12 mouse cellular contexts compared by ENCODE assay signal in the genomic region with DNA sequence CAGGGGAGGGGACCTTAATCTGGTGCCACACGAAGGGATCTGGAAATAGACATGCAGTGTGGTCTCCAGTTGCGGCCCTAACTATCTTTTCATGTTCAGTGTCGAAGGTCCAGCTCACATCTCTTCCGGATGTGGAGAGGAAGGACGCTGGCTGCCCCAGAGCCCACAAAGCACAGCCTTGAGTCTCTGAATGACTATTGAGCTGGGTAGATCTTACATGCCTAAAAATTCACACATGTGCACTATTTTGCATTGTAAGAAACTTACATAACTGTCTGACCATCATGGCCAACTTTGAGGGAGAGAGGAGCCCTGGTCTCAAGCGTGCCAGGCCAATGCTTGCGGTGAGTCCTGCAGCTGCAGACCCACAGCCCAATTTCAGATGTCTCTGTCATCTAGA.
DNase-seq lines count a peak whose midpoint lies in the region; ATAC-seq and TF ChIP-seq lines count a peak whose summit lies in the region.
"Had no signal": no experiment of that assay in that cellular context is flagged by ENCODE, and none has a peak within 500 bp of the region (broad histone marks: within the 10 kb centered on the region; RNA-seq: fewer than 3 reads in every experiment).

No protein-coding gene starts in this region.

- DNase-seq in left cerebral cortex, adult 2 months (ENCODE audit: extremely low spot score in 1 of 2, low spot score in 2 of 2), result no peak
- DNase-seq in left cerebral cortex, adult 9 months (ENCODE audit: low spot score in 2 of 2), result no peak
- DNase-seq in CH12.LX (ENCODE audit: extremely low read depth), result peak; percentile 49
- no peak for DNase-seq in testis, postnatal 10 days (ENCODE audit: low spot score)
- no peak for DNase-seq in midbrain, embryonic 11.5 days (ENCODE audit: low spot score, missing footprints)
- DNase-seq: adrenal gland, postnatal 36 days; cerebellum, adult 8-10 months; gastrocnemius, postnatal 14 days had no signal

- no peak overlapping the region for H3K4me3 ChIP-seq in left cerebral cortex, adult 2 months
- H3K4me3 ChIP-seq in CH12.LX (replicated peaks in 1 of 3; ENCODE audit: low read depth in 2 of 3, low read length in 2 of 3, poor library complexity in 1 of 3), result peak overlapping the region; percentile 22 to 48 (median 26)
- H3K4me3 ChIP-seq in embryonic facial prominence, embryonic 15.5 days (replicated peaks), result peak overlapping the region; percentile 10
- no peak overlapping the region for H3K4me3 ChIP-seq in midbrain, embryonic 11.5 days (ENCODE audit: low read depth, low read length)
- H3K4me3 ChIP-seq: midbrain, embryonic 10.5 days had no signal

- no peak for TF ChIP-seq POLR2A in CH12.LX (IDR thresholded peaks at IDR 0.05; ENCODE audit: low read depth, low read length)

- TF ChIP-seq RAD21 in CH12.LX (IDR thresholded peaks at IDR 0.05; ENCODE audit: low read depth, low read length), result no peak

- H3K9ac ChIP-seq in CH12.LX (ENCODE audit: insufficient read depth, low read depth), result peak overlapping the region; percentile 22; the same call in 1 of the 2 replicates
- H3K9ac ChIP-seq in embryonic facial prominence, embryonic 15.5 days, result no peak overlapping the region
- no peak overlapping the region for H3K9ac ChIP-seq in midbrain, embryonic 11.5 days (ENCODE audit: low read length)

- ATAC-seq in embryonic facial prominence, embryonic 15.5 days (ENCODE audit: insufficient number of reproducible peaks, low FRiP score, low TSS enrichment, low read depth), result no peak
- peak; percentile 31; the same call in 1 of the 2 replicates for ATAC-seq in megakaryocyte, adult 5-6 weeks (ENCODE audit: poor library complexity, severe bottlenecking)
- no peak for ATAC-seq in megakaryocyte-erythroid progenitor cell, adult 5-6 weeks (replicated peaks; ENCODE audit: low FRiP score, low TSS enrichment, poor library complexity, severe bottlenecking)
- no peak for ATAC-seq in midbrain, embryonic 11.5 days (ENCODE audit: low FRiP score)

- H3K36me3 ChIP-seq in CH12.LX (replicated peaks in 1 of 2; ENCODE audit: control insufficient read depth in 1 of 2, insufficient read depth in 1 of 2, low read length in 1 of 2), result peaks cover 5 to 31% of the 10 kb centered on the region in 2 experiments
- no peaks in the 10 kb centered on the region for H3K36me3 ChIP-seq in embryonic facial prominence, embryonic 15.5 days
- no peaks in the 10 kb centered on the region for H3K36me3 ChIP-seq in midbrain, embryonic 11.5 days (ENCODE audit: control insufficient read depth, insufficient read depth, low read length)
- H3K36me3 ChIP-seq: midbrain, embryonic 10.5 days had no signal

- dilution Hi-C loops in CH12.LX (cut with MboI; ENCODE audit: extremely low pct_ligation_motif_present, extremely low pct_unique_long_range_greater_than_20kb, low sequenced_read_pairs), result no loop called here

- H3K4me1 ChIP-seq in CH12.LX (ENCODE audit: control insufficient read depth in 1 of 2, insufficient read depth in 2 of 2), result peaks cover 28 to 78% of the 10 kb centered on the region in 2 experiments
- peaks cover 88% of the 10 kb centered on the region for H3K4me1 ChIP-seq in embryonic facial prominence, embryonic 15.5 days
- no peaks in the 10 kb centered on the region for H3K4me1 ChIP-seq in midbrain, embryonic 11.5 days (ENCODE audit: control insufficient read depth, insufficient read depth, low read length)

- in situ Hi-C loops in CH12.LX (cut with MboI; ENCODE audit: low pct_ligation_motif_present, low pct_unique_long_range_greater_than_20kb, low sequenced_read_pairs), result no loop called here

- peak overlapping the region; percentile 45 for H3K27ac ChIP-seq in left cerebral cortex, adult 2 months
- peak overlapping the region; percentile 87 for H3K27ac ChIP-seq in CH12.LX (ENCODE audit: insufficient read depth, low read depth)
- H3K27ac ChIP-seq in embryonic facial prominence, embryonic 15.5 days (replicated peaks), result peak overlapping the region; percentile 88
- no peak overlapping the region for H3K27ac ChIP-seq in midbrain, embryonic 11.5 days (ENCODE audit: low read depth, low read length)
- H3K27ac ChIP-seq: midbrain, embryonic 10.5 days had no signal

- H3K9me3 ChIP-seq in CH12.LX (replicated peaks; ENCODE audit: low read length), result no peaks in the 10 kb centered on the region
- no peaks in the 10 kb centered on the region for H3K9me3 ChIP-seq in embryonic facial prominence, embryonic 15.5 days (replicated peaks)
- no peaks in the 10 kb centered on the region for H3K9me3 ChIP-seq in midbrain, embryonic 11.5 days (ENCODE audit: control insufficient read depth, low read length)
- H3K9me3 ChIP-seq: midbrain, embryonic 10.5 days had no signal

- TF ChIP-seq EP300 in CH12.LX (IDR thresholded peaks at IDR 0.05; ENCODE audit: low read length), result peak; percentile 79

- H3K79me2 ChIP-seq in CH12.LX (replicated peaks; ENCODE audit: control insufficient read depth, extremely low read depth, insufficient read depth, poor library complexity, severe bottlenecking), result peaks cover 9% of the 10 kb centered on the region

- no peaks in the 10 kb centered on the region for H3K27me3 ChIP-seq in CH12.LX (replicated peaks)
- H3K27me3 ChIP-seq in embryonic facial prominence, embryonic 15.5 days, result no peaks in the 10 kb centered on the region
- no peaks in the 10 kb centered on the region for H3K27me3 ChIP-seq in midbrain, embryonic 11.5 days (ENCODE audit: control insufficient read depth, insufficient read depth, low read length)

- no peak for TF ChIP-seq CTCF in left cerebral cortex, adult 2 months (IDR thresholded peaks at IDR 0.05)
- TF ChIP-seq CTCF in CH12.LX (conservative IDR thresholded peaks at IDR 0.05 in 1 of 2, IDR thresholded peaks at IDR 0.05 in 1 of 2; ENCODE audit: low read depth in 2 of 2, low read length in 2 of 2), result no peak

- WGBS in embryonic facial prominence, embryonic 15.5 days, result 58% methylated on average over 7 of the region's 7 CpGs
- 87% methylated on average over 7 of the region's 7 CpGs for WGBS in midbrain, embryonic 11.5 days

- H3K4me2 ChIP-seq in CH12.LX (ENCODE audit: insufficient read depth, low read depth, poor library complexity, severe bottlenecking), result peak overlapping the region; percentile 81
- H3K4me2 ChIP-seq in embryonic facial prominence, embryonic 15.5 days (replicated peaks), result peak overlapping the region; percentile 56
- no peak overlapping the region for H3K4me2 ChIP-seq in midbrain, embryonic 11.5 days

- intact Hi-C loops in left cerebral cortex, adult 2 months (cut with DNase I), result loop anchor here (5.0 to 10.0 kb wide), 3 partner anchors 202 to 316 kb away; no protein-coding TSS in a partner anchor

TF ChIP-seq in CH12.LX, 34 proteins besides CTCF, POLR2A, EP300 and RAD21:
- peak; percentile 67; the same call in 1 of the 2 replicates for TF ChIP-seq MYC (IDR thresholded peaks at IDR 0.05; ENCODE audit: low read depth, low read length)
- TF ChIP-seq E2F4 (IDR thresholded peaks at IDR 0.05; ENCODE audit: insufficient replicate concordance, low read depth, low read length), result no peak
- TF ChIP-seq ELF1 (IDR thresholded peaks at IDR 0.05; ENCODE audit: low read depth, low read length), result peak; percentile 73
- peak; percentile 93 for TF ChIP-seq IRF4 (IDR thresholded peaks at IDR 0.05; ENCODE audit: low read depth, low read length)
- peak; percentile 74 for TF ChIP-seq JUND (conservative IDR thresholded peaks at IDR 0.05; ENCODE audit: low read depth, low read length)
- TF ChIP-seq GABPA (IDR thresholded peaks at IDR 0.05; ENCODE audit: insufficient replicate concordance, low read depth, low read length), result no peak
- TF ChIP-seq NELFE (IDR thresholded peaks at IDR 0.05; ENCODE audit: low read depth, low read length), result no peak
- TF ChIP-seq HCFC1 (IDR thresholded peaks at IDR 0.05; ENCODE audit: low read depth, low read length), result peak; percentile 2; the same call in 1 of the 2 replicates
- TF ChIP-seq MXI1 (IDR thresholded peaks at IDR 0.05; ENCODE audit: low read depth, low read length), result peak; percentile 52; the same call in 1 of the 2 replicates
- TF ChIP-seq MAFK (IDR thresholded peaks at IDR 0.05; ENCODE audit: insufficient replicate concordance, low read length), result peak; percentile 48; the same call in 1 of the 2 replicates
- TF ChIP-seq MEF2A (IDR thresholded peaks at IDR 0.05; ENCODE audit: borderline replicate concordance, low read depth, low read length), result peak; percentile 74; the same call in 1 of the 2 replicates
- TF ChIP-seq CHD2 (IDR thresholded peaks at IDR 0.05; ENCODE audit: low read length), result no peak
- TF ChIP-seq NRF1 (IDR thresholded peaks at IDR 0.05; ENCODE audit: low read depth, low read length), result no peak
- peak; percentile 84 for TF ChIP-seq ETS1 (conservative IDR thresholded peaks at IDR 0.05; ENCODE audit: low read depth, low read length)
- TF ChIP-seq SIN3A (IDR thresholded peaks at IDR 0.05; ENCODE audit: low read length), result peak; percentile 63; the same call in 1 of the 2 replicates
- no peak for TF ChIP-seq CHD1 (IDR thresholded peaks at IDR 0.05; ENCODE audit: low read depth, low read length)
- no peak for TF ChIP-seq ZKSCAN1 (IDR thresholded peaks at IDR 0.05; ENCODE audit: borderline replicate concordance, low read depth, low read length)
- TF ChIP-seq BHLHE40 (IDR thresholded peaks at IDR 0.05; ENCODE audit: low read depth, low read length), result peak; percentile 87
- peak; percentile 69 for TF ChIP-seq MAX (IDR thresholded peaks at IDR 0.05; ENCODE audit: low read length)
- 0 out of 2 replicates have a peak, but pooled peaks have one; percentile 36 for TF ChIP-seq RCOR1 (conservative IDR thresholded peaks at IDR 0.05; ENCODE audit: low read depth, low read length)
- TF ChIP-seq JUN (IDR thresholded peaks at IDR 0.05; ENCODE audit: insufficient read depth, low read depth, low read length), result peak; percentile 66; the same call in 1 of the 2 replicates
- peak; percentile 77 for TF ChIP-seq TCF12 (IDR thresholded peaks at IDR 0.05; ENCODE audit: low read depth, low read length)
- TF ChIP-seq MAZ (IDR thresholded peaks at IDR 0.05; ENCODE audit: low read depth, low read length), result 0 out of 2 replicates have a peak, but pooled peaks have one; percentile 51
- no peak for TF ChIP-seq PAX5 (IDR thresholded peaks at IDR 0.05; ENCODE audit: low read length)

Comparison
In these comparisons a context has a peak if more than half of its experiments do, and no peak if none do; other contexts are left out.
1. H3K4me3 ChIP-seq: peak in CH12.LX (3 of 3) and embryonic facial prominence, embryonic 15.5 days (single experiment); none in left cerebral cortex, adult 2 months (single experiment) and midbrain, embryonic 11.5 days (single experiment).